Mouse (Mus musculus) cerebellum, adult 11-12 months (tissue): ENCODE data around the gene Klhdc7a.
"Not testable (repeated sequence)": the region's sequence is repeated elsewhere in the genome, so short reads cannot be mapped to it uniquely, and the experiment has no call there.

ENCODE experiments used
- DNase-seq: peaks from one replicate; pipeline ENCODE4 v3.0.0; 2022

Klhdc7a gene

GRCm38 (mm10) chr4:139967922-139968321 is at the start of gene Klhdc7a:
TSS of gene Klhdc7a (minus strand) at chr4:139968026.
- DNase-seq: peak; percentile 55

- DNase-seq: no peak
Measured at GRCm38 (mm10) chr4:140015916-140016315, 48.1 kb upstream of the Klhdc7a start.

DNA sequence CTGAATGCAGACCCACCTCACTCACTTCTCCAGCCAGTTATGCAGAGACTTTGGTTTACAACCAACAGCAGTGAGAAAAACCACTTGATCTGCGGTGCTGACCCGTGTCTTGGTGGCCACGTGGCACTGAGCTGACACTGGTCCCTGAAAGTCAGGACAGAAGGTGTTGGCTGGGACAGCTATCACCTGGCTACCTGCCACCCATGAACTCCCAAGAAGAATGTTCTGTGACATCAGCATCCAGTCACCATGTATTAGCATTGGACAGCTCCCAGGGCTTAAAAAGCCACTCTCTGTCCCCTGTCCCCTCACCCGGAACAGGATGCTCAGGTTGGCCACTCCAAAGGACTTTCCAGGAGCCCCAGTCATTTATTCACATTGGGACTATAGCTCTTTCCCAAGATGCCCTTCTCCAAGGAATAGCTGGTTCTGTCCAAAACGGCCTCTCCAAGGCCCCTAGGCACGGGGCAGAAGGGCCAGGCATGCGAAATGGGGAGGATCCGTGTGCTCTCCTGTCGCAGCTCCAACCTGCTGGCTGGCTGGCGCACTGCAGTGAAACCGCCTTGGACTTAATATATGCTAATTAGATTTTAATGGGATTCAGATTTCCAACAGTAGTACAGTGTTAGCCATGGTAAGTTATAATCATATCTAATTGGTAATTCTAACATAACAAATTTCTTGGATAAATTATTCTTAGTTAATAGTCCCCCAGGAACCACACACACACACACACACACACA is 43.1 kb upstream of the Klhdc7a start:
- DNase-seq: no peak

GRCm38 (mm10) chr4:140004932-140005331 is 37.1 kb upstream of the Klhdc7a start:
- DNase-seq: no peak

GRCm38 (mm10) chr4:140004170-140004569 is 36.3 kb upstream of the Klhdc7a start:
- peak; percentile 80 for DNase-seq

DNA sequence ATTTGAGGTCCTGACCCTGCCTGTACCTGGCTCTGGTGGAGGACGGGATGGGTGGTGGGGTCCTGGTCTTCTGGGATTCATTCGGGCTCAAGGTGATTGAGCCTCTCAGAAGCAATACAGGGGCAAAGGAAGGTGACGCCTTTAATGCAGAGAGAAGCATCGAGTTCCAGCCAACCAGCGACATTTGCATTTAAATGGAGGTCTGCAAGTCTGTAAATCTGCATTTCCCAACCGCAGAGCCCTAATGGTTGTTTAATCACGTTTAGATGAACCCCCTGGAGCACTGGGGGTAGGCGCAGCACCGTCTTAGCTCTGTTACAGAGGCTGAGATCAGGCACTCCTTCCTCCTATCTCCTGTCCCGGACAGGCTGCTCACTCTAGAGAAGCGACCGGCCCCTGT is 34.2 kb upstream of the Klhdc7a start:
- no peak for DNase-seq

DNA sequence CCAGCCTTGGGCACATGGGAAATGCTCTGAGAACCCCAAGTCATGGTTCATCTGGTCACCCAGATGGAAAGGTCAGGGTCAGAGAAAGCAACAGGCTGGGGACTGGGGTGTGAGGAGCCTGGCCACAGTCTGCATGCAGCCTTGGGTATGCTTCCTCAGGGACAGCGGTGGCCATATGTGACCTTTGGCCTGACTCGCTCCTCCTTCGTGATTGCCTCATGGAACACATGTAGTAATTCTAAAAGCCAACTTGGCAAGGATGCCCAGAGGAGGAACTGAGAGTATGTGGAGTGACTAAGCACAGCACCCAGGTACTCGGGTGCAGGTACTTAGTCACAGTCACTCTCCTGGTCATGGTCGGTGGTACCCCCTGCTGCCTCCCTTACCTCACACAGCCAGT is 33.1 kb upstream of the Klhdc7a start:
- no peak for DNase-seq

DNA sequence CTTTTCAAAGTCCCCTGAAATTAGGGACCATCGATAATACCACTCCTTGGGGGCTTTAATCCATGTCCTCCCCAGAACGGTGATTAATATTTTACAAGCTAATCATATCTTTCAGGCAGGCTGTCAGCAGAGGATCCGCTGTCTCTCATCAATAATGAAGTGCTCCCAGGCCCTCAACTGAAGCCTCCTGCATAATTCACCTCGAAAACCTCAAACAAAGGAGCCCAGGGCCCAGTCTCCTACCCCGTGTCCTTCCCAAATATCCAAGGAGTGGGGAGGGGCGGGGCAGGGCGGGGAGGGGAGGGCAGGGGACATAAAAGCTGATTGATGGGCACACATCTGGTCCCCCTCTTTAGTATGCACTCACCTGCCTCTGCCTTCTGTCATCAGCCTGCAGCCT is 31.2 kb upstream of the Klhdc7a start:
- no peak for DNase-seq

DNA sequence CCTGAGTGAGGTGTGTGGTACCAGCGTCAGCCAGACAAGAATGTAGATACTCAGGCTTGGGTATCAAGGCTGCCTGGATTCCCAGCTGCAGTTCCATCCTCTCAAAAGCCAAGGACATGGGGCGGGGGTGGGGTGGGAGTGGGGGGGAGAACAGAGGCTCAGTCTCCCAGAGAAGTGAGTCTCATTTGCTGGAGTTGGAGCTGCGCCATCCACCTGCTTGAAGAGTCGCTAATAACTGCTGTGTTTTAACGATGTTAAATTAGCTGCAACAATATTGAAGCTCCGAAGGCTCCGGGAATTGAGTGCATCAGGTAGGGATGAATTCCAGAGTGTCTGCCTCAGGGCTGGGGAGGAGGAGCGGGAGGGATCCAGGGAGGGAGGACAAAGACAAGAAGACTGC is 27.8 kb upstream of the Klhdc7a start:
- no peak for DNase-seq

- DNase-seq: no peak
Measured at GRCm38 (mm10) chr4:139993111-139993755, 25.4 kb upstream of the Klhdc7a start.

DNA sequence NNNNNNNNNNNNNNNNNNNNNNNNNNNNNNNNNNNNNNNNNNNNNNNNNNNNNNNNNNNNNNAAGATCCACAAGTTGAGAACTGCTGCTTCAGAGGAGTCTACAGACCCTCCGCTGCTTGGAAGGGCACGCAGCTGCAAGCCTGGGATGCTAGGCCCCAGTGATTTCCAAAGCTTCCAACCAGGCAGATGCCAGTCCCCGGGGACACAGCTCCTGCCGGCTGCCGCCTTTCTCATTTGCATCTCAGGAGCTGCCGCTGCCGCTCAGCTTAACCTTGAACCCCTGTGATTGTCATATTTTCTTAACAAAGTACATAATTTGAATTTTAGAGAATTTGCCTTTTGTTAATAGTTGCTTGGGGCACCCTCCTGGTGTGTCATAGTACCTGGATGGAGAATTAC is 19.1 kb upstream of the Klhdc7a start:
- DNase-seq: no peak

GRCm38 (mm10) chr4:139978716-139979115 is 10.9 kb upstream of the Klhdc7a start:
- no peak for DNase-seq

DNA sequence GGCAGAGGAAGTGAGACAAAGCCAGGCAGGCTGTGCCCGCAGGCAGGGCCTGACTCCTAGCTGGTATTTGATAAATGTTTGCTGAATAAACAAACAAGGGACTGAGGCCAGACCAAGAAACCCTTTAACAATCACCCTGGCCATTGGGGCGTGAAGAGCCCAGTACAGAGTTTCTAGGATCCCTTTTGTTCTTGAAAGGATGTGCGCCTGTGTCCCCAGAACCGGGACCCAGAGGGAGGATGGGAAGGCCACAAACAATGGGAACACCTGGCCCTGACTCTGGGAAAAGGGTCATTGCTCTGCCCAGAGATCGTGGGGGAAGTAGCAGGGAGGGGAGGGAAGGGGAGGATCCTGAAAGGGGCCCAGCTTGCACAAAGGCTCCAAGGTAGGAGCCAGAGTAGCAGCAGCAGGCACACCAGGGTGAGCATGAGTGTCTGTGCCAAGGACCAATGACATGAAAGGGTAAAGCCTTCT is 9.5 kb upstream of the Klhdc7a start:
- no peak for DNase-seq

GRCm38 (mm10) chr4:139974506-139974905 is 6.7 kb upstream of the Klhdc7a start:
- no peak for DNase-seq

DNA sequence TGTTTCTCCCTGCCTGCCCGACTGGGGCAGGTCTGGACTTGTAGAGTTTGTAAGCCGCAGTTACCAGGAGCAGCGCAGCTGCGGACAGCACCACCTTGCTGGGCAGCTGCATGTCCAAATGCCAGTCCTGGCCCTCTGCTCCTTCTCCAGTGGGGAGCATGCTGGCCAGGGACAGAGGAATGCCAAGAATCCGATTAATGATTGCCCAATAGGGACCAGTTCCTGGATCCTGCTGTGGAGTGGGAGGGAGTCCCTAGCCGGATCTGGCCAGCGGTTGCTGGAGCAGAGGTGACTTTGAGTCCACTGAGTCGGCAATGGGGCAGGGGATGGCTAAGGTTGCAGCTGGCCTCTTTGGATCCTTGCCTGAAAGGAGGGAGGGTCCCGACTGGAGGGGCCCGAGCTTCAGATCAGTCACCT is 343 bp downstream of the Klhdc7a start:
- no peak for DNase-seq

DNA sequence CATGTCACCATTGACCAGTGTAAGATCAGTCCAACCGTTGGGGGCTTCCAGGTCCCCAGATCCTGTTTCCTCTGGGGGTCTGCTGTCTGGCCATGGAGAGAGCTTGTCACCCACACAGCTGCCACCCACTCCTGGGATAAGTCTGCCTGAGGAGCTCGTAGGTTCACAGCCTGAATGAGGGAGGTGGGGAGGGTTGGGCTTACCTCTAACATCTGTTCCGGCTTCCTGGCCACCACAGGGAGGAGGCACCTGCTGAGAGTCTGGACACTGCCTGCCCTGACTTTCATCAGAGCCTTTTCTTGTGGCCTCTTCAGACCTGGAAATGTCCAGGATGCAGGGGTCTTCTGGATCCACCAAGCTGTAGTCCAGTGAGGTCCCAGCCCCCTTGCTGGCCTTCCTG is 845 bp downstream of the Klhdc7a start:
- no peak for DNase-seq

DNA sequence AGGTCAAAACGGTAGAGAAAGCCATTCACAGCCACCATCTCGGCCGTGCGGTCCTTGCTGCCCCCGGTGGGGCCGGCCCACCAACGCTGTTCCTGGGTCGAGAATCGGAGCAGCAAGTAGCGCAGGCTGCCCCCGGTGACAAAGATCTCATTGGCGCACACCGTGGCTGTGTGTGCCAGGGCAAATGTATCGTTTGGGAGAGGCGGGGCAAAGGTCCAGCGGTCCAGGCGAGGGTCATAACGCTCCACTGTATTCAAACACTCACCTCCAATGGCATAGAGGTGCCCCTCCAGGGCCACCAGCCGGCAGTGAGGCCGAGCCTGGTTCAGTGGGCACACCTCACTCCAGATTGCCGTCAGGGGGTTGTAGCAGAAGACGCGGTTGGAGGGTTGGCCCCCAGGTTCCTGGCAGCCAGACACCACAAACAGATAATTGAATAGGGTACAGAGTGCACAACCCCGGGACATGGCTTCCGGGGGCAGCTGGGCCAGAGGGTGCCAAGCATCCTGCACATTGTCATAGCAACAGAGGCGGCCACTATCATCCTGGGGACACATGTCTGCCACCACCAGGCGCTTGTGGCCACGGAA is 2.1 kb downstream of the Klhdc7a start:
- DNase-seq: no peak

DNA sequence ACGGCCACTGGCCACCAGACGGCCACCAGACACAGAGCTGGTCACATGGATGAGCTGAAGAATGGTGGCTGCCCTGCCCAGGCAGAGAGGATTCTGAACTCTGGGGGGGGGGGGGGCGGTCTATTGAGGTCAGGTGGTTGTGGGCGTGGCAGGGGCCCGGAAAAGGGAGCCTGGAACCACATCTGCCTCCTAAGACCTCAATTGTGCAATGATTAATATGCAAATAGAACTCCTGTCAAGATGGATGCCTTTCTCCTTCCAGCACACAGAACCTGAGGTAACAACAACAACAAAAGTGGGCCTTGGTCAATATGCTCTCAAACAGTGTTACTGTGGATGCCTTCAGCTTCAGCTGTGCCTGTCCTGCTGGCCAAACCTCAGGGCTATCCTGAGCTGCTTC is 3.4 kb downstream of the Klhdc7a start:
- DNase-seq: no peak

DNA sequence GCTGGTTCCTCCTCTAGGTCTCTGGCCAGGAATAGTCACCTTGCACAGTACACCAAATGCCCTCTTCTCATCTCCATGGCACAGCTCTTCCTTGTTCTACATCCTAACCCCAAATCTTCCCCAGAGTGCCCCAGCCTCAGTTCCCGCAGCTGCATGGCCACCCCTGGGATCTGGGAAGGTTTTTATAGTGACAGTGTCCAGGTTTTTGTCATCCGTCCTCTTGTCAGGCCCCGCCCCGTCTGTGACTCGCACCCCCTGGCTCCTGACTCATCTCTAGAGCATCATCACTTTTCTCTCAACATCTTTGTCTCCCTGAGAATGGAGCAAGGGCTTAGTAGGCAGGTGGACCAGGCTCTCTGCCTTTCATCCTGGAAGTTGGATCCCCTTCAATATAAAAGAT is 3.9 kb downstream of the Klhdc7a start:
- no peak for DNase-seq

DNA sequence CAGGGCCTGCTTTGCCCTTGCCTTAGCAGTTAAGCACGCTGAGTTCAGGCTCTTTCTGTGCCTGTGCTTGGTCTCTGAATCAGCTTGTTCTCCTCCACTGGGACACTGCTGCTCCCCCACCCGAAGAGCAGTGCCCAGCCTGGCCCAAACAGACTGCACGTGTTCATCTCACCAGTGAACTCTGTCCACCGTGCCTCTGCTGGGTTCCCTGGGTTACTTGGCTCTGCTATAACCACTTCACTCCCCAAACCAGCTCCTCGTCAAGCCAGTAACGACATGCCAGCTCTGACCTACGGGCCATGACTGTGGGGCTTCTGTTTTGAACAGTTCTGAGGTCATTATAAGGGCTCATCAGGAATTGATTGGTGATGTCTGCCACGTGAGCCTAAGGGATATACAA is 4.8 kb downstream of the Klhdc7a start:
- DNase-seq: no peak

- DNase-seq: no peak
Measured at GRCm38 (mm10) chr4:139961816-139962215, 6.0 kb downstream of the Klhdc7a start.

DNA sequence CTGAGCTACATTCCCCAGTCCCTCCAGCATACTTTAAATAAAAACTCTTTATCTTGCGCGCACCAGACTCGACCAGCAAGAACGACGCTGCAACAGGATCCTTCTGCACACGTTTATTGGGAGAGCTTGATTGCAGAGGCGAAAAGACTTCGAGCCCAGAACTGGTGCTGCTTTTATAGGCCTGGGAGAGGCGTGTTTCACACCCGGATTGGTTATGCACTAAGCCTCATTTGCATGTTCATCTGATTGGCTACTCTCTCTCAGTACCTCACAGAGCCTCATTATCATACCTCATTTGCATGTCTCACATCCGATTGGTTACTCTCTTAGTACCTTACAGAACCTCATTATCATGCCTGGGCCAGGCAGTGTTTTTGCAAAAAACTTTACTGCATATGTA is 6.5 kb downstream of the Klhdc7a start:
- DNase-seq: not testable (repeated sequence)

- DNase-seq: no peak
Measured at GRCm38 (mm10) chr4:139960724-139961315, 7.0 kb downstream of the Klhdc7a start.
